Mouse (Mus musculus): ENCODE results near the gene Grasp. TPM values are rescaled to one million over a fixed set of nuclear protein-coding genes. Genes with fewer than 3 reads are reported as not detected.

Gene Grasp
- polyA plus RNA-seq, 1 experiment = 0.05 TPM

DNA sequence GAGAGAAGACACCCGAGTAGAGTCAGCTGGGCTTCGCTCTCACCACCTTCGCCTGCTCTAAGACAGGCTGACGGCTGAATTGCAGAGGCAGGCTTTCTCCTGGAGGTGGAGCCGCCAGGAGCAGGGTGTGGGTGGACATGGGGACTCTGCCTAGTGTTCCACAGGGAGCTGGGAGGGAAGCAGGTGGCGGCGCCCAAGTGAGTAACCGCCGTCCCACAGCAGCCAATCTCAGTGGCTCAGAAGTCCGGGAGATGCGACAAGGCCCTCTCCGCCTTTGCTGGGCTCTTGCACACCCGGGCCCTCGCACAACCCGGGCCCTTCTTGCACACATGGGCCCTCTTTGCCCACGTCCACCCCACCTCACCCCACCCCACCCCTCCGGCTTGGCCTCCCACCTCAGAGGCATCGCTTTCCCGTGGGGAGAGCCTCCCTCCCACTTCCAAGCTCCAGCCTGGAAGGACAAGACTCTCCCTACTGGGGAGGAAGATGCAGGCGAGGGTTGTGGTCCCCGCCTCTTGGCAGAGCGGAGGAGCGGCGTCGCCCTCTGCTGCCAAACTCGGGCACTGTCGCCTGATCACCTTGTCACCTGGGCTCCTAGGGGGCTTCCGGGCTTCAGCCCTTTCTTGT, 15.0 kb downstream of the Grasp start:
- Histone ChIP-seq H3K36me3 (ENCODE audit: control insufficient read depth) (no peaks in the 10 kb centered on the region), H3K4me1 (ENCODE audit: control insufficient read depth) (peaks cover 5% of the 10 kb centered on the region), H3K27me3 (ENCODE audit: control insufficient read depth) (peaks cover 19% of the 10 kb centered on the region)

DNA sequence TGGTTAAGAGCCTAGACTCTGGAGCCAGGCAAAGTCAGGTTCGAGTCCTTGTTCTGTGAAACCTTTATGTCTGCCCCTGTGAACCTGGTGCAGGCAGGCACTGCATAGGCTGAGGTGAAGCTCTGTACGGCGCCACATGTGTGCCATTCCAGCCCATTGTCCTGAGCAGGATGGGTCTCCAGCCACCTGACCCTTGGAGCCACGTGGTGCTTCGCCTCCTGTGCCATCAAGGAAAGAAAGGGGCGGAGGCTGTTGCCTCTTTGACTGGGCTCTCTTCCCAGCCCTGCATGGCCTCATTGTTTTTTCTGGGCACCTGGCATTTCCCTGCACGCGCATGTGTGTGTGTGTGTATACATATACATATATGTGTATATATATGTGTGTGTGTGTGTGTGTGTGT, 15.8 kb downstream of the Grasp start:
- H3K4me1 ChIP-seq (ENCODE audit: control insufficient read depth) = peaks cover 5% of the 10 kb centered on the region
- H3K4me3 ChIP-seq (replicated peaks) = no peak overlapping the region
- no peak for TF ChIP-seq GATA1 (IDR thresholded peaks at IDR 0.05; ENCODE audit: low read length)
- TF ChIP-seq TAL1 (IDR thresholded peaks at IDR 0.05; ENCODE audit: low read length) = no peak
- peaks cover 19% of the 10 kb centered on the region for H3K27me3 ChIP-seq (ENCODE audit: control insufficient read depth)
- H3K36me3 ChIP-seq (ENCODE audit: control insufficient read depth) = no peaks in the 10 kb centered on the region
- H3K9me3 ChIP-seq (ENCODE audit: control insufficient read depth, low read length) = no peaks in the 10 kb centered on the region

More for the DNA sequence above, 15.0 kb downstream of the Grasp start:
- TF ChIP-seq GATA1 (IDR thresholded peaks at IDR 0.05; ENCODE audit: low read length) (no peak), TAL1 (IDR thresholded peaks at IDR 0.05; ENCODE audit: low read length) (no peak)
- no peak overlapping the region for H3K4me3 ChIP-seq (replicated peaks)
- no peaks in the 10 kb centered on the region for H3K9me3 ChIP-seq (ENCODE audit: control insufficient read depth, low read length)

- Histone ChIP-seq H3K4me3 (replicated peaks) (no peak overlapping the region), H3K36me3 (ENCODE audit: control insufficient read depth) (no peaks in the 10 kb centered on the region), H3K27me3 (ENCODE audit: control insufficient read depth) (peaks cover 19% of the 10 kb centered on the region), H3K4me1 (ENCODE audit: control insufficient read depth) (peaks cover 6% of the 10 kb centered on the region), H3K9me3 (ENCODE audit: control insufficient read depth, low read length) (no peaks in the 10 kb centered on the region)
- TF ChIP-seq GATA1 (IDR thresholded peaks at IDR 0.05; ENCODE audit: low read length) (no peak), TAL1 (IDR thresholded peaks at IDR 0.05; ENCODE audit: low read length) (no peak)
Observed at GRCm38 (mm10) chr15:101240799-101241204, 16.8 kb downstream of the Grasp start.

DNA sequence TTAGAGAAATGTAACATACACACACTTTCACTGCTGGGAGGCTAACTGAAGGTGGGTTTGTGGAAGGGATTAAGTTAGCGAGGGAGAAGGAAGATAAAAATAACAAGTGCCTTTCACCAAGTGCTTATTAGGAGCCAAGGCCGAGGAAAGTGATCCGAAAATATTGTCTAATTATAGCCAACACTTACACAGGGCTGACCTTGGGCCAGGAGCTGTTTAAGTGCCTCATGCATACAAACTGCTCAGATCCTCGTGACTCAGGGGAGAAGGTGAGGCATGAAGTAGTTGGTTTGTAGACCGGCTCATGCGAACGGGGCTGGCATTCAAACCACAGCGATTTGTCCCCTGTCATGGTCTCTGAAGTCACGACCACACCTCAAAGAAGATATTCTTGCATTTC, 17.2 kb downstream of the Grasp start:
- no peak for TF ChIP-seq GATA1 (IDR thresholded peaks at IDR 0.05; ENCODE audit: low read length)
- Histone ChIP-seq H3K27me3 (ENCODE audit: control insufficient read depth) (peaks cover 19% of the 10 kb centered on the region), H3K36me3 (ENCODE audit: control insufficient read depth) (no peaks in the 10 kb centered on the region), H3K4me1 (ENCODE audit: control insufficient read depth) (peaks cover 10% of the 10 kb centered on the region), H3K9me3 (ENCODE audit: control insufficient read depth, low read length) (no peaks in the 10 kb centered on the region), H3K4me3 (replicated peaks) (no peak overlapping the region)

DNA sequence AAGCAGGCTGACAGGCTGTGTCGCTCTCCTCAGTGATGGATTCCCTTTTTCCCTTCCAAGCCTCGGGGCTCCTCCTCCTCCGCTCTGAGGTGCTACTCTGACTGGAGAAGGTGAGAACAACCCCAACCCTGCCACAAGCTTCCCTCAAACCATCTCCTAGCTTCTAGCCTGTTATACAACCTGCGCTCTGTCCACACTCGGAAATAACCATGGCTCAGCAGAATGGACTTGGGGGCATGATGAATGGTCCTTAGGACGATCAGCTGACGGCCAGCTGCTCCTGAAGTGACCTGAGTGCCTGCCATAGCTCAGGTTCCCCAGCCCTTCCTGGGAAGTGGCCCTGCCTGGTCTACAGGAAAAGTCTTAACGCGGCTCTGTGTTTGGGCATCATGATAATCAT, 17.9 kb downstream of the Grasp start:
- Histone ChIP-seq H3K27me3 (ENCODE audit: control insufficient read depth) (peaks cover 19% of the 10 kb centered on the region), H3K4me1 (ENCODE audit: control insufficient read depth) (peaks cover 16% of the 10 kb centered on the region), H3K36me3 (ENCODE audit: control insufficient read depth) (no peaks in the 10 kb centered on the region), H3K4me3 (replicated peaks) (no peak overlapping the region), H3K9me3 (ENCODE audit: control insufficient read depth, low read length) (no peaks in the 10 kb centered on the region)
- TF ChIP-seq TAL1 (IDR thresholded peaks at IDR 0.05; ENCODE audit: low read length) = no peak
- TF ChIP-seq GATA1 (IDR thresholded peaks at IDR 0.05; ENCODE audit: low read length) = no peak

- Histone ChIP-seq H3K4me3 (replicated peaks) (no peak overlapping the region), H3K27me3 (ENCODE audit: control insufficient read depth) (peaks cover 19% of the 10 kb centered on the region), H3K4me1 (ENCODE audit: control insufficient read depth) (peaks cover 20% of the 10 kb centered on the region), H3K9me3 (ENCODE audit: control insufficient read depth, low read length) (no peaks in the 10 kb centered on the region), H3K36me3 (ENCODE audit: control insufficient read depth) (no peaks in the 10 kb centered on the region)
- no peak for TF ChIP-seq TAL1 (IDR thresholded peaks at IDR 0.05; ENCODE audit: low read length)
- TF ChIP-seq GATA1 (IDR thresholded peaks at IDR 0.05; ENCODE audit: low read length) = no peak
Observed at GRCm38 (mm10) chr15:101242645-101243044, 18.7 kb downstream of the Grasp start.

DNA sequence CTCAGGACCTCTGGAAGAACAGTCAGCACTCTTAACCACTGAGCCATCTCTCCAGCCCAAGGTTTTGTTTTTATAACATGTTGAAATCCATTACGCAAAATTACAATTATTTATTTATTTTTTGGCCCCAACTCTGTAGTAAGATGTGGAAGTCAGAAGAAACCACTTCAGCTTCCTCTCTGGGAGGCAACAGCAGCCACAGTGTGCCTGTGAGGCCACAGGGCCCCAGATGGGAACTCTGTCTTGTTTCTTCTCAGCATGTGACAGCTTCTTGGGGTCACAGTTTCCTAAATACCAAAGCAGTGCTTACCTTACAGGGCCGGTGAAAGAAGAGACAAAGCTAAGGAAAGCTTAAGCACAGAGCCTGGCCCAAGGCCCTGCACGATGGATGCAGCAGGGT, 20.0 kb downstream of the Grasp start:
- TF ChIP-seq TAL1 (IDR thresholded peaks at IDR 0.05; ENCODE audit: low read length) = no peak
- TF ChIP-seq GATA1 (IDR thresholded peaks at IDR 0.05; ENCODE audit: low read length) = no peak
- Histone ChIP-seq H3K9me3 (ENCODE audit: control insufficient read depth, low read length) (no peaks in the 10 kb centered on the region), H3K4me1 (ENCODE audit: control insufficient read depth) (peaks cover 20% of the 10 kb centered on the region), H3K36me3 (ENCODE audit: control insufficient read depth) (no peaks in the 10 kb centered on the region), H3K27me3 (ENCODE audit: control insufficient read depth) (peaks cover 7% of the 10 kb centered on the region), H3K4me3 (replicated peaks) (no peak overlapping the region)

DNA sequence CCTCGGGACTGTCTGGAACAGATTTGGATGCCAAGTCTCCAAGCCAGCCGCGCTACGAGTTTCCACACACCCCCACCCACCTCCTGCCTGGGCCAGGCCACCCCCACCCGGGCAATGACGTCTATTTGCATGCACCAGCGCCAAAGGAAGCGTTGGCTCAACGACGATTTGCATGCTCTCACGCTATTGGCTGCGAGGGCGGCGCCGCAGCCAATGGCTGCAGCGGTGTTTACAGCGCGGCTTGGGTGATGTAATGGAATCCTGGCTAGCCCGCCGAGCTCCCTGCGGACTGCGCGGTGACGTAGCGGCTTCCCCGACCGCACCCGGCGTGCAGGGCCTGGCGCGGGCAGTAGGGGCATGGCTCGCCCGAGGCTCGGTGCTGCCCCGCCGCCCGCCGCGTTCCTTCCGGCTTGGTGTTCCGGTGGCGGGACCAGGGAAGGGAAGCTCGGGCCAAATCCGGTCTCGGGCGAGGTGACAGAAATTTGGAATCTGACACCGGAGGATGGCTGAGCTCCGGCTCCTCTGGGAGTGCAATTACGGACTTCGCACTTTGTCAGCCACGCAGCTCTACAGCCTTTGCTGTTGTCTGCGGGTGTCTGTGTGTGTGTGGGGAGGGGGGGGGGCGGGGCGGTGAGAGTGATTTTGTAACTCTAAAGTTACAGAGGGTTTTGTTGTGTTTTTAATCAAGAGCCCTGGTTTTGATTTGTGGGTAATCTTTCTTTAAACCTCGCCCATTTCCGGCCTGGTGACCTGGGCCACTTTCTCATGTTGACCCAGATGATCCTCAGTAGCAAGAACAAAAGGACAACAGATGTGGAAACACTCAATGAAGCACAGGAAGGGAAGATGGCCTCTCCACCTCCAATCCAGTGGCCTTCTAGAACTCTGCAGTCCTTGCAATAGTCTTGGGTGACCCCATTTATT, 22.5 kb downstream of the Grasp start:
- Histone ChIP-seq H3K9me3 (ENCODE audit: control insufficient read depth, low read length) (no peaks in the 10 kb centered on the region), H3K4me1 (ENCODE audit: control insufficient read depth) (peaks cover 15% of the 10 kb centered on the region), H3K36me3 (ENCODE audit: control insufficient read depth) (no peaks in the 10 kb centered on the region), H3K4me3 (replicated peaks) (peak overlapping the region; percentile 46), H3K27me3 (ENCODE audit: control insufficient read depth) (peaks cover 5% of the 10 kb centered on the region)
- TF ChIP-seq GATA1 (IDR thresholded peaks at IDR 0.05; ENCODE audit: low read length) (no peak), TAL1 (IDR thresholded peaks at IDR 0.05; ENCODE audit: low read length) (no peak)

DNA sequence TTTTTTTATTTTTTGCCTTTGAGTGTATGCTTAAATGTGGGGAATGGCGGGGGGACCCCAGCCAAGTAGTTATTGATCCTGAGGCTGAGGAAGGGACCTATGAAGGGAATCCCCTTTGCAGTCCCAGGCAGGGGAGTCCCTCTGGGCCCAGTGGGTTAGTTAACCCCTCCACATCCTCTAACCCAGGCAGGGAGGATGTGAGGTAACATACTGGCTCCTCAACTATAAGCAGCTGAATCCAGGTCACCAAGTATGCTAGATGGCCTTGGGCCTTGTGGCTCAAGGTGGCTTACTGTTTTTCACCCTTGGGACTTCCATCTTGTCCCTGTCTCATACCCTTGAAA, 23.1 kb downstream of the Grasp start:
- H3K4me3 ChIP-seq (replicated peaks) = no peak overlapping the region
- H3K4me1 ChIP-seq (ENCODE audit: control insufficient read depth) = peaks cover 15% of the 10 kb centered on the region
- no peaks in the 10 kb centered on the region for H3K36me3 ChIP-seq (ENCODE audit: control insufficient read depth)
- H3K27me3 ChIP-seq (ENCODE audit: control insufficient read depth) = peaks cover 5% of the 10 kb centered on the region
- TF ChIP-seq TAL1 (IDR thresholded peaks at IDR 0.05; ENCODE audit: low read length) = no peak
- no peak for TF ChIP-seq GATA1 (IDR thresholded peaks at IDR 0.05; ENCODE audit: low read length)
- no peaks in the 10 kb centered on the region for H3K9me3 ChIP-seq (ENCODE audit: control insufficient read depth, low read length)

Data from erythroblast, embryonic 14.5 days (primary cell).